Mouse (Mus musculus): ENCODE measurements around the gene Etv6.

- TF ChIP-seq CTCF (conservative IDR thresholded peaks at IDR 0.05; ENCODE audit: low read length) (no peak), NANOG (IDR thresholded peaks at IDR 0.05; ENCODE audit: borderline replicate concordance, low read length) (no peak), POU5F1 (IDR thresholded peaks at IDR 0.05; ENCODE audit: borderline replicate concordance, low read length) (no peak)
Measured at GRCm38 (mm10) chr6:134205726-134206125, 170.2 kb downstream of the Etv6 start.
